Mouse (Mus musculus) lung, embryonic 14.5 days (tissue): ENCODE data around the gene Zc3h7a. TPM values are rescaled to one million over a fixed set of nuclear protein-coding genes. Genes with fewer than 3 reads are reported as not detected.

ENCODE experiments used
- ATAC-seq: fragments of 200-750 bp; cut with Nextera tagmentation; 2 replicates; pipeline ENCODE4 v1.8.0; 2017; ENCODE audit warnings: mild to moderate bottlenecking, moderate TSS enrichment, moderate library complexity; ENCODE audit not compliant: insufficient read depth
- DNase-seq: peaks from one replicate; pipeline ENCODE4 v3.0.0-alpha.2; 2015
- H3K27ac ChIP-seq: fragments of 300-500 bp; sonication (generic); 2 replicates; pipeline ENCODE4 v1.5.1; 2014; ENCODE audit warnings: low read depth, mild to moderate bottlenecking, moderate library complexity
- H3K27me3 ChIP-seq: fragments of 300-500 bp; sonication (generic); 2 replicates; pipeline ENCODE4 v1.6.1; 2014; ENCODE audit warnings: low read length, control low read depth; ENCODE audit not compliant: insufficient read depth
- H3K36me3 ChIP-seq: fragments of 300-500 bp; sonication (generic); 2 replicates; pipeline ENCODE4 v1.6.1; 2014; ENCODE audit warnings: control low read depth; ENCODE audit not compliant: insufficient read depth
- H3K4me1 ChIP-seq: fragments of 300-500 bp; sonication (generic); 2 replicates; pipeline ENCODE4 v1.6.1; 2014; ENCODE audit warnings: antibody characterized with exemption, control low read depth; ENCODE audit not compliant: insufficient read depth
- H3K4me2 ChIP-seq: fragments of 300-500 bp; sonication (generic); 2 replicates; pipeline ENCODE4 v1.6.1; 2014; ENCODE audit warnings: mild to moderate bottlenecking
- H3K4me3 ChIP-seq: fragments of 300-500 bp; sonication (generic); 2 replicates; pipeline ENCODE4 v1.5.1; 2014; ENCODE audit warnings: low read depth, low read length
- H3K9ac ChIP-seq: fragments of 300-500 bp; sonication (generic); 2 replicates; pipeline ENCODE4 v1.6.1; 2014
- H3K9me3 ChIP-seq: fragments of 300-500 bp; sonication (generic); 2 replicates; pipeline ENCODE4 v1.6.1; 2016; ENCODE audit warnings: low read depth, low read length, control low read depth
- CTCF ChIP-seq: IDR thresholded peaks from 2 replicates; pipeline ENCODE4 v1.5.1; 2016; ENCODE audit warnings: antibody characterized with exemption, low read depth
- WGBS: fragments of 180-500 bp; shearing (Covaris S2); extraction: QIAGEN DNeasy Blood & Tissue Kit; methylation state at CpG from one replicate; pipeline ENCODE4 v1.1.7; 2014; 5-methylcytosine and 5-hydroxymethylcytosine counted together
- polyA plus RNA-seq: library from polyadenylated mRNA; unstranded; fragments of >200 nt; fragmentation: Nextera tagmentation; extraction: Ambion mirVana; gene quantifications from 2 replicates; pipeline ENCODE4 v1.2.1, GENCODE M21; 2014

The Zc3h7a gene
- polyA plus RNA-seq, 1 experiment from 2014 or later: 95.8 TPM

- Histone ChIP-seq H3K4me2 (no peak overlapping the region), H3K27me3 (no peaks in the 10 kb centered on the region), H3K9ac (no peak overlapping the region), H3K9me3 (no peaks in the 10 kb centered on the region), H3K4me3 (no peak overlapping the region), H3K4me1 (no peaks in the 10 kb centered on the region), H3K27ac (no peak overlapping the region), H3K36me3 (peaks cover 28% of the 10 kb centered on the region)
- peak; percentile 72 for TF ChIP-seq CTCF
- ATAC-seq (no peak), DNase-seq (peak; percentile 72)
- WGBS: 64% methylated on average over 4 of the region's 4 CpGs
Measured at GRCm38 (mm10) chr16:11109198-11109740, 66.9 kb downstream of the Zc3h7a start.

- Histone ChIP-seq H3K36me3 (peaks cover 14% of the 10 kb centered on the region; the same call in 1 of the 2 replicates), H3K9me3 (no peaks in the 10 kb centered on the region), H3K27me3 (no peaks in the 10 kb centered on the region), H3K27ac (no peak overlapping the region), H3K4me1 (no peaks in the 10 kb centered on the region), H3K9ac (no peak overlapping the region), H3K4me3 (no peak overlapping the region), H3K4me2 (no peak overlapping the region)
- TF ChIP-seq CTCF: no peak
- ATAC-seq (no peak), DNase-seq (no peak)
- WGBS: 86% methylated on average over 1 of the region's 1 CpGs
Measured at GRCm38 (mm10) chr16:11104905-11105304, 71.3 kb downstream of the Zc3h7a start.

GRCm38 (mm10) chr16:11097301-11097700 is 78.9 kb downstream of the Zc3h7a start:
- Histone ChIP-seq H3K9me3 (no peaks in the 10 kb centered on the region), H3K27ac (no peak overlapping the region), H3K36me3 (peaks cover 14% of the 10 kb centered on the region; the same call in 1 of the 2 replicates), H3K4me2 (no peak overlapping the region), H3K27me3 (no peaks in the 10 kb centered on the region), H3K4me3 (no peak overlapping the region), H3K9ac (no peak overlapping the region), H3K4me1 (no peaks in the 10 kb centered on the region)
- 88% methylated on average over 3 of the region's 3 CpGs for WGBS
- no peak for DNase-seq
- TF ChIP-seq CTCF: no peak
- no peak for ATAC-seq

- ATAC-seq: no peak
- H3K9me3 ChIP-seq: no peaks in the 10 kb centered on the region
Measured at GRCm38 (mm10) chr16:11093717-11094386, 82.3 kb downstream of the Zc3h7a start.

GRCm38 (mm10) chr16:11092523-11092922 is 83.7 kb downstream of the Zc3h7a start:
- Histone ChIP-seq H3K27ac (no peak overlapping the region), H3K9me3 (no peaks in the 10 kb centered on the region), H3K4me1 (no peaks in the 10 kb centered on the region), H3K36me3 (peaks cover 60% of the 10 kb centered on the region), H3K27me3 (no peaks in the 10 kb centered on the region), H3K4me2 (no peak overlapping the region), H3K9ac (no peak overlapping the region), H3K4me3 (no peak overlapping the region)
- WGBS: 54% methylated on average over 3 of the region's 3 CpGs
- DNase-seq (no peak), ATAC-seq (no peak)
- TF ChIP-seq CTCF: no peak

More at GRCm38 (mm10) chr16:11093717-11094386, 82.3 kb downstream of the Zc3h7a start:
- H3K4me3 ChIP-seq: no peak overlapping the region
- no peak for TF ChIP-seq CTCF
- H3K36me3 ChIP-seq: peaks cover 47% of the 10 kb centered on the region
- H3K27ac ChIP-seq: no peak overlapping the region
- 75% methylated on average over 13 of the region's 13 CpGs for WGBS
- H3K9ac ChIP-seq: no peak overlapping the region
- H3K4me2 ChIP-seq: no peak overlapping the region
- H3K27me3 ChIP-seq: no peaks in the 10 kb centered on the region
- no peaks in the 10 kb centered on the region for H3K4me1 ChIP-seq
- no peak for DNase-seq

- Histone ChIP-seq H3K4me1 (no peaks in the 10 kb centered on the region), H3K4me2 (no peak overlapping the region), H3K9ac (no peak overlapping the region), H3K27ac (no peak overlapping the region), H3K27me3 (no peaks in the 10 kb centered on the region), H3K4me3 (no peak overlapping the region), H3K36me3 (peaks cover 65% of the 10 kb centered on the region), H3K9me3 (no peaks in the 10 kb centered on the region)
- no peak for ATAC-seq
- WGBS: 65% methylated on average over 4 of the region's 4 CpGs
- DNase-seq: no peak
- TF ChIP-seq CTCF: no peak
Measured at GRCm38 (mm10) chr16:11092061-11092460, 84.1 kb downstream of the Zc3h7a start.

GRCm38 (mm10) chr16:11090836-11091570 is 85.2 kb downstream of the Zc3h7a start:
- H3K27ac ChIP-seq: no peak overlapping the region
- 84% methylated on average over 10 of the region's 10 CpGs for WGBS
- no peak for TF ChIP-seq CTCF

More at GRCm38 (mm10) chr16:11090836-11091570, 85.2 kb downstream of the Zc3h7a start:
- no peak overlapping the region for H3K9ac ChIP-seq
- ATAC-seq (no peak), DNase-seq (no peak)
- no peaks in the 10 kb centered on the region for H3K9me3 ChIP-seq
- H3K4me2 ChIP-seq: no peak overlapping the region
- H3K4me1 ChIP-seq: no peaks in the 10 kb centered on the region
- no peak overlapping the region for H3K4me3 ChIP-seq
- no peaks in the 10 kb centered on the region for H3K27me3 ChIP-seq
- H3K36me3 ChIP-seq: peaks cover 74% of the 10 kb centered on the region
